Mouse (Mus musculus) layer of hippocampus, postnatal 25 days (tissue): ENCODE measurements at regions not wholly inside any gene's neighbourhood (a gene's known extent, or its start where the extent isn't known, plus 50 kb on each side); places are given as distances from the start of the nearest gene placed in this dataset.

ENCODE experiments used
- DNase-seq, 2 experiments: peaks; one replicate each; pipeline ENCODE4 v3.0.0; 2022; ENCODE audit warnings: mixed read lengths in 2 of 2, low spot score in 1 of 2; ENCODE audit errors: extremely low spot score in 1 of 2

DNA sequence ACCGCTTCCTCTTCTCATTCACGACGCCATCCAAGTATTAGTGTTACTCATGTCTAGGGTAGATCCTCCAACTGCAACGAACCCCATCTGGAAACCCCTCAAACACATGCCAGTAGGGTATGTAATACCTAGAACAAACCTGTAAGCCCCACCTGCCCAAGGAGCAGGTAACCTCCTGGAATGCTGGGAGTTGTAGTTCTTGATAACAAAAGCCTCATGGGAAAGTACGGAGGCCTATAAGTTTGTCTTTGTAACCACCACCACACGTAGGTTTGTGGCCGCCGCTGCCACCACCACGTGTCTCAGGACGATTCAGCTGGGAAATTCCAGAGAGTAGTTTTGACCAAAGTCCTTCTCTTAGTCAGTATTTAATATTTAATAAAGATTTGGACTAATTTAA lies 107.4 kb upstream of the Unc5b start:
- no peak for DNase-seq

DNA sequence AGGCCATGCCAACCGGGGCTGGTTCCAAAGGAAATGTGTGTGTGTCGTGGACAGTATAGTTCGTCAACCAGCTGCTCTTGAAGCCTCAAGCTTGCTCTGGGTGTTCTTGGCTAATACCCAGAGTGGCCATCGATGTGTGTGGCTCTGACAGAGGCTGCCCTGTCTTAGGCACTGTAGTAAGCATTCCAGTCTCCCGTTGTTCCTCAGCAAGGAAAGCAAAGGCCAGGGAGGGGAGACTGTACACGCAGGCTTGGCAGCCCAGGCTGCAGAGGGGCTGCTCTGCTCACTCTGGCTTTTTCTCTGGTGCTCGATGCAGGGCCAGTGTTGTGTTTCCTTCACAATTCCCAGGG lies 106.1 kb upstream of the Unc5b start:
- no peak for DNase-seq

DNA sequence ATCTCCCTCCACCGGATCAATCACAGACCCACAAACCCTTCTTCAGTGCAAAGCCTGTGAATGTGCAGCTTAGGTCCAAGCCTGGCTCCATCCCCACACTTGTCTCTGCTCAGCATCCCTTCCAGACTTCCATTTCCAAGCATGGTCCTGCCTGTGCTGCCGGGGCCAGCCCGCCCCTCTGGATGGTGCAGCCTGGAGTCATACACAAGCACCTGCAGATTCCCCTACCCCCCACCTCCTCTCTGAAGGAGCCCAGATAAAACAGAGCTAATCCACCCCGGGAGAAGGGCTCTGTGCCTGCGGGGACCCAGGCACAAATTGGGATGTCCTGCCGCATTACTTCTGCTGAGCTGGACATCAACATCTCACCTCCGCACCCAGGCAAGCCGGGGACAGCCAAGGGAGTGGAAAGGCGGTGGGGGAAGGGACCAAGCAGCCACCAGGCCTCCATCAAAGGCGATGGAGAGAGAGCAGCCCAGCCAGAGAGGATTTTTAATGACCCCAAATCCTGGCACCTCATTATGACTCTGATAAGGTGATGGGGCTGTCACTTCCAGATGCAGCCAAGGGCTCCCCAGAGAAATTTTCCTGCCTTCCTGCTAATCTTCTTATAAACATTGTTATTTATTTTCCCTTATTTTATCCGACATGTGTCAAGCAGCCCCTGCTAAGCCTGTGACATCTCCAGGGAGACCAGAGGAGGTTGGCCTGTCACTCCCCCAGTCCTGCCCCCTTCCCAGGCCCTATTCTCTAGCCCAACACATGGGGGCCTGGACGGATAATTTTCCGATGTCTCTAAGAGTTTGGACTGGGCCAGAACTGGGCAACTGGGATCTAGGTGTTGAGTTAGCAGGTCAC lies 105.5 kb upstream of the Unc5b start:
- DNase-seq, result no peak

DNA sequence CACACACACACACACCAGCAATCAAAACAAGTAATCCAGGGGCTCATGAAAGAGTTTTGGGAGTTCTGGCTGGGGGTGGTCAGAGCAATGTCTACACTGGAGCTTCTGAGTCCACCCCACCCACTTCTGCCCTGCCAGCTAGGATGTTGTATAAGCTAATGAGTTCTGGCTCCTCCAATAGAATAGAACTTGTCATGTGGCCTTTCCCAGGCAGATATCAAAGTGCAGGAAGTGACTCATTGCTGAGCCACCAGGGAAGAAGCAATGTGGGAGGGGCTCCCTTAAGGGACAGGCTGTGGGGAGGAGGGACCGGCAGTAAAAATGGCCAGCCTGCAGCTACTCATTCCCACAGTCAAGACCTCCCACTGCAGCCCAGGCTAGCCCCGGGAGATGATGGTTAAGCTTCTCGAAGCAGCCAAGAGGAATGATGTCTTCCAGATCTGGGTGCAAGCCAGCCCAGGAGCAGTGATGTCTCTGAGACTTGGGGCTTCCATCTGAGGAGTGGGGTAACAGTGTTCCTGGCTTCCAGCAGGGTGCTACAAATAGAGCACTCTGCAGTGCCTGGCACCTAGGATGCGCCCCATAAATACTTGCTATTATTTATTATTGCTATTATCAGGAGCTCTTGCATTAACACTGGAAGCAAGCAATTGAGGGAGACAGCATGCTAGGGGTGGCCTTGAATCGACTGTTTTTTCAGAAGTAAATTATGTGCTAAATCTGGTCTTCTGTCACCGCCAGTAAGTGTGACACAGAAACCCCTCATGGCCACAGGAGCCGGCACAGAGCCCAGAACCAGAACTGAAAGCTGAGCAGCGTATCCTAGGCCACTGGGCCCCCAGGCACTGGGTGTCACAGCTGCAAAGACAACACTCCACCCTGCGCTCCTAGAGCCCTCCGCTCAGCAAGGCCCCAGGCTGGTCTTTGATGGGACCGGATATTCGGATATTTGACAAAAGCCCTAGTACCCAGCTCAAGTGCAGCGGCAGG lies 103.2 kb upstream of the Unc5b start:
- DNase-seq, result no peak

DNA sequence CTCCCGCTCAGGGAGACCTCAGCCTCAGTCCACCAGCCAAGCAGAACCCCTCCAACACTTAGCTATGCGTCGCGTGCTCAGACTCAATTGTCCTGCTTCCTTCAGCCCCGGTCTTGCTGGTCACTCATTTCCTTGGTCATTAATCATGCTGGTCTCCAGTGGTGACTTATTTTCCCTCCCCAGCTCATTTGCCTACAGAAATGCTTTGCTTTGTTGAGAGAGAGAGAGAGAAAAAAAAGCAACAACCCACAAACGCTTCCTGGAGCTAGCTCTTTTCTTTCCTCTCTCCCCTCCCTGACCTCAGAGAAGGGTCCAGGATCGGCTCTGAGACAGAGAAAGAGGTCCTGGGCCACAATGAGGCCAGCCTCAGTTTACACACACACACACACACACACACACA lies 102.5 kb upstream of the Unc5b start:
- no peak for DNase-seq

DNA sequence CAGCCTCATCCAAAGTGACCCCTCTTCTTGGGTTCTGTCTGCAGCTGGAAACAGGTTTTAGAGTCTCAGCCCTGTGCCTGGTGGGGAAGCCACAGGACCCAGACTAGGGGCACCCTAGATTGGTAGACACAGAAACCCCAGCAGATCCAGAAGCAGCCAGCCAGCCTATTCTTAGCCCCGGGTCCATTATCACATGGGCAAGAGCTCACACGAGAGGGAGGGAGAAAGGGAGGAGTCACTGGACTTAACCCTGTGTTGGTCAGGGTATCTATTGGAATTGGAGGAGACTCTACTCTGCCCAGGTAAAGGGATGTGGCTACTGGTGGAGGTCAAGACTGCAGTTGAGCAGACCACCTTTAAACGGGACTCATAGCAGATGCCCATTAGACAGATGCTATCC lies 101.5 kb upstream of the Unc5b start:
- DNase-seq, result no peak

DNA sequence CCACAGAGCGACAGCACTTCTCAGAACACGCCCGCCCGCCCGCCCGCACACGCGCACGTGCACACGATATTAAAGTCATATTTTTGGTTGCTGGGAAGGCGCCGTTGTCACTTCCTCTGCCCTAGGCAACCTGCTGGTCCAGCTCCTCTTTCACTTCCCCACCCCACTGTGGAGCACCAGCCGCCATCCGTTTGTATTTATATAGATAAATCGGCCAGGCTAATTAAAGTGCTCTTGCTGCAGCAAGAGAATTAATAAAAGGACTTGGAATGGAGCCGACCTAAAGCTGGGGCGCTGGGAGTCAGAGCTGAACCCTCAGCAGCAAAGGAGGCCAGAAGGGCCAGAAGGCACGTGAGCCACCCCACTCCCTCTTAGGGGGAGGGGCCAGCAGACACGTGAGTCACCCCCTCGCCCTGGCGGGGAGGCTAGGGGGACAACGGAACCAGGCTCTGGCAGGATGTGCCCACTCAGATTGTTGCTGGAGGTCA lies 100.6 kb upstream of the Unc5b start:
- no peak for DNase-seq

DNA sequence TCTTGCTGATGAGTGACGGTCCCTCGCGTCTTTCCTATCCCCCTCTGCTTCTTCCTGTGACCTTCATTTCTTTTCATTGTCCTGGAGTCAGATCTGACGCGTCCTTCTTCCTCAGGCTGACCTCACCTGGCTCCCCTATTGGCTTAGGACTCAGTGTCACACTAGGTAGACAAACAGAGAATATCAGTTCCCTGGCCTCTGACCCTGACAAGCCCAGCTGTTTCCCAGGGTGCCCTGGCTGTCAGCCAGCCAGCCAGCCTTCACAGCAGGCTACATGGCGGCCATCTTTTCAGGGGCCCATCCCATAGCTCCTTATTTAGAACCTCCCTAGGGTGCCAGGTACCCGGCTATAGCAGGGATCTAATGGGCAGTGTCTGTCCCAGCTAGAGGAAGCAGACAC lies 97.3 kb upstream of the Unc5b start:
- no peak for DNase-seq

DNA sequence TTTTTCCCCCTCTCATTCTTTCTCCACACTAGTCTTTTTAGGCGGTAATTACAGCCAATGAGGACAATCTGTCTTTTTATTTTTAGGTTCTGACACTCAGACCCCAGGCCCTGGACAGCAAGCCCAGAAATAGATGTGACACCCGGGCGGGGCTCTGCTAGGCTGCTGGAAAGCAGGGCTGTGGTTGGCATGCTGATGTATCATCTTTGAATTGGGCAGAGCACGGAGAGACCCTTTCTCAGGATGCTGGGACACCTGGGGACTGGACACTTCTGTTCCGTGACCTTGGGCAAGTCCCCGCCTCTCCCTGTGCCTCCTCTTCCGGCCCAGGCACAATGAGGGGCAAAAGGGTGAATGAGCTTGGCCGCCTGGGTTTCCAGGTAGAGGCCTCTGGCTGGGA lies 96.8 kb upstream of the Unc5b start:
- DNase-seq, result no peak

DNA sequence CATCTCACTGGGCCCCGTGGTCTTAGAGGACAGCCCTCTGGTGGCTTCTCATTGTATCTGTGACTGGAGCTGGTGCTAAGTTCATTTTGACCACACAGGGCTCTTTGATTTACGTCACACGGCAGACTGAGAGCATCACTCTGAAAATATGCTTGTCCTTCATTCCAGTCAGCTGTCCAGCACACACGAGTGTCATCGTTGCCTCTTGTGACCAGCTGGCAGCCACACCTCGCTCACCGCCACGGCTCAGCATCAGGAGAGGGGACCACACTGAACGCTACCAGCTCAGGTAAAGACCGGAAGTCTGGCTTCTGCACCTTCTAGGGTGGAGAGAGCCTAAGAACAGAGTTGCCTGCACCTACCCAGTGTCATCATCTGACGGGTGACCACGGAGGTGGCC lies 95.3 kb upstream of the Unc5b start:
- DNase-seq, result no peak

DNA sequence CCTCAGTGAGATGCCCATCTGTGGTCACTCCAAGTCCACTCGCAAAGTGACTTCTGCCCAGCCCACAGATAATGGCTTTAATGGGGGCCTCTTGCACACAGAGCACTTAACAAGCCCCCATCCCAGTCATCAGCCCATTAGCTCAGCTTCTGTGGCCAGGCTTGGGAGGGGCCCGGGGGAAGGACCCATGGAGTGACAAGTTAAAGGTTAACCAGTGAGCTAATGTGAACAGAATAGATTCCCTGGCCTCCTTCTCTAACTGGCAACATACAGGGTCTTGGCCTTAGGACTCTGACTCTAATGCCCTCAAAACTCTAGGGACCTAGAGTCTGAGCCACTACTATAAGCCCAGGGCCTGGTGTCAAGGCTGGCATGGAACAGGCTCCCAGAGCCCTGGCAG lies 94.3 kb upstream of the Unc5b start:
- DNase-seq, result no peak

DNA sequence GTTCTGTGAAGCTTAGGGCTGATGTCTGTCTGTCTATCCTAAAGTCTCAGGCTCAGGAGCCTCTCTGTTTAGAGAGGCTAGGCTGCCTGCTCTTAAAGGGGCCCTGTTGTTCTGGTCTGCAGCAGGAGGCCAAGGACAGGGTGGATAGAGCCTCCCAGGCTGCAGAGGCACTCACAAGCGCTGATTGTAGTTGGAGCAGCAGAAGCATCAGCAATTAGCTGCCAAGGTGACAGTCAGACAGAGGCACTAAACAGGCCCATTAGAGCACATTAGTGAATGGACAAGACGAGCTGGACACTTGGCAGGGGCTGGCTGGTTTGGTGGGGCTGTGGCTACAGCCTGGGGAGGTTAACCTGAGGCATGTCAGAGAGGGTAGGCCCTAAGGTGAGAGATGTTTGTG lies 93.8 kb upstream of the Unc5b start:
- DNase-seq, result no peak

DNA sequence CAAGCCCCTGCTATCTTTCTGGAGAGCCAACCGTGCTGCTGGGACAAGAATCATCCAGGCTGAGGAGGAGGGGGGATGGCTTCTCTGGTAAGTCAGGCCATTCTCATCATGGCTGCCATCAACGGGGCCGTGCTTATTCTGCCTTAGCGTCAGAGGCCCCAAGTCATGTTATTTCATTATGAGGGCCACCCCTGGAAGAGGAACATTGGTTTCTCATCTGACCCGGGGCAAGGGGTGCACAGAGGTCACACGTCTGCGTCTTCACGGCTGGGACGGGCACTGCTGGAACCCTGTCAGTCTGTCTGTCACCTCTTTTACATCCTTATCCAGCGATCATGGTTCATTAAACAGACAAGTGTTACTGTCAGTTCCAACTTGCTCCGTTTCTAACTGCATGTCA lies 92.4 kb upstream of the Unc5b start:
- no peak for DNase-seq

DNA sequence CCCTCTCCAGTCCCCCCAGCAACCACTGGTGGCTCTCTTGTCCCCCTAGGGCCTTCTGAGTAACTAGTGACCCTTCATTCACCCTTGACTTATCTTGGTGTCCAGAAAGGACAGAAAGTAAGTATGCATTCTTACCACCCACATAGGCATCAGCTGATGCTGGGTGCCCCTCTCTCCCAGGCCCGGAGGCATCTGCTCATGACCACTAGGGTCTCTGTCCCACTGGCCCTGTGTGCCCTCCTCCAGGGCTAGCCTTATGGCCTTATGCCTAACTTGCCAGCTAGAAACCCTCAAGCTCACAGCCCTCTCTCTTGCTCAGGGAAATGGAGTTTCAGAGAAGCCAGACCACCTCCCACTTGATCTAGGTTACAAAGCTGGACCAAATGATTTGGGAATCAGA lies 89.2 kb upstream of the Unc5b start:
- DNase-seq, result no peak

DNA sequence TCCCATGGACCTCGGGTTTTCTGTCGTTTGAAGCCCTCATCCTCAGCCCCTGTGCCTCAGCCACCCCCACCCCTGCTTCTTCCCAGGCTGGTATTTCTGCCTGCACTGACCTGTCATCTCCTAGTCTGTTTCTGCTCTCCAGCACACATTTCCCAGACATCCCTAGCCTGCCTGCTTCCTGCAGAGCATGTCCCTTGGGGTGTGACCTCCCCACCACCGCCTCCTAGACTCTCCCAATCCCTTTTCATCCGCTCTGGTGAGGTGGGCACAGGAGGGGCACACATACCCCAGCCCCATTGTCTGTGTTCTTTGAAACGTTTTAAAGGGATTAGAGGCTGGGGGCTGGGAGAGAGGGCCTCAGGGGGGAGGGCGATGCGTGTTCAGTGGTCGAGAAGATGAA lies 86.6 kb upstream of the Unc5b start:
- no peak for DNase-seq

DNA sequence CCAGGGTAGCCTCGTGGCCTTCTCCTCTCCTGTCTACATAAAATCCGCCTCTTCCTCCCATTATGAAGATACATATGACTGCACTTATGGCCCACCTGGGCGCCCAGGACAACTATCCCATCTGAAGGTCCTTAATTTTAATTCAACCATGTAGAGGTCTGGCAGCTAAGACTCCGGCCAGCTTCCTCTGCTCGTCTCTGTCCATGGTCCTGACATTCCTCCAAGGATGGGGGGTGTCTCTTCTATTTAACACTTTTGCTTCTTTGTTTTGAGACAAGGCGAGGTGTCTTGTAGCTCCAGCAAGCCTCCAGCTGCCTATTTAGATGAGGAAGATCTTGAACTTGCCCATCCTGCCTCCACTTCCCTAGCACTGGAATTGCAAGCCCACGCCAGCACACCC lies 83.0 kb upstream of the Unc5b start:
- DNase-seq, result no peak

DNA sequence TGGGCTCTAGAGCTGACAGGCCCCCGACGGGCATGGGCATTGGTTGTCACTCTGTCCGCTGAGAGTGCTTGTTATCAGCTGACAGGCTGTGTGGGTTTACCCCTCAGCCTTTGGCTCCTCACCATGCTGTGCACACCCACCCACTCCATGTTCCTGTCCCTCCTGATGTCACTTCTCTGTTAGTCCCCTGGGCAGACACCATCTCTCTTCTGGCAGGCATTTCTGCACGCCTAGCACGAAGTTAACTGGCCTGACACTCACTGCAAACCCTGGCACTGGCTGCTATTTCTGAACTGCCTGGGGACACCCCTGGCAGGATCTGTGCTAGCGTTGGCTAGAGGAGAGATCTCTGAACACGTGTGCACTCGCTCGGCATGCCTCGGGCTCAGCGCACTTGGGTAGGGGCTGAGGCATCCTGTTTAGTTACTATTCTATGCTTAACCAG lies 82.1 kb upstream of the Unc5b start:
- DNase-seq, result no peak

DNA sequence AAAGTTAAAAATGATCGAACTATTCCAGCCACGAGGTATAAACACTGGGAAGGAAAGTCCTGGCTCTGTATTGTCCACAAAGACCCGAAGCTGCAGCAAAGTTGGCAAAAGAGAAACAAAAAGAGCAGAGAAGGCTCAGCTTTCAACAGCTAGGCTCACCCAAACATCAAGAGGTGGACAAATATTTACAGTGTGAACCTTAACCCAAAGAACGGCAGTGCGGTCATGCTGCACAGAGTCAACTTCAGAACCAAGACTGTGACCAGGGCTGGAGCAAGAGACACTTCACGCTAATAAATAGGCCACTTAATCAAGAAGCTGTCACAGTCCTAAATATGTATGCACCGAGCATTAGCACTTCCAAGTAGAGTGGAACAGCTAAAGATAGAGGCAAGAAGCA lies 73.0 kb upstream of the Unc5b start:
- no peak for DNase-seq

DNA sequence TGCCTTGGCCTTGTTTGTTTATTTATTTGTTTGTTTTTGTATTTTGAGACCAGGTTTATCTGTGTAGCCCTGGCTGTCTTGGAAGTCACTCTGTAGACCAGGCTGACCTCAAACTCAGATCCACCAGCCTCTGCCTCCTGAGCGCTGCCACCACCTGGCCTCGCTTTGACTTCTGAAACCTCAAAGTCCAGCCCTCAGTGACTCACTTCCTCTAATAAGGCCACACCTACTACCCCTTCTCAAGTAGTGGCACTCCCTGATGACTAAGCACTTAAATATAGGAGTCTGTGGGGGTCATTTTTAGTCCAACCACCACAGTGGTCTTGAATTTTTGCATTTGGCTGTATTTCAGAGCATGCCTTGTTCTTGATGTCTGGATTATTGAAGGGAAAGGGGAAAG lies 69.6 kb upstream of the Unc5b start:
- no peak for DNase-seq

DNA sequence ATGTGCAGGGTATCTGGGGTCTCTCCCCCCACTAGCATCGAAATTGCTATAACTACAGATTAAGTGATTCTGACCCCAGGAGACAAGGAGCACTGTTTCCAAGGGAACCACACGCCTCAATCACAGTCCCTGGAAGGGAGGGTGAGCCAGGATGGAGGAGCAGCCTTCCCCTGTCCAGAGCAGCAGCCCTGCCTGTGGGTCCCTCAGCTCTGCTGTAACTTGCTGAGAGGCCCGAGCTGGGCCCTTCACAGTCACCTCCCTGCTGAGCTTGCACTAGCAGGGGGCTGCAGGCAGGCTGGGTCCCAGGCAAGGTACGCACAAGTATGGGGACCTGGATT lies 62.4 kb upstream of the Unc5b start:
- no peak for DNase-seq

DNA sequence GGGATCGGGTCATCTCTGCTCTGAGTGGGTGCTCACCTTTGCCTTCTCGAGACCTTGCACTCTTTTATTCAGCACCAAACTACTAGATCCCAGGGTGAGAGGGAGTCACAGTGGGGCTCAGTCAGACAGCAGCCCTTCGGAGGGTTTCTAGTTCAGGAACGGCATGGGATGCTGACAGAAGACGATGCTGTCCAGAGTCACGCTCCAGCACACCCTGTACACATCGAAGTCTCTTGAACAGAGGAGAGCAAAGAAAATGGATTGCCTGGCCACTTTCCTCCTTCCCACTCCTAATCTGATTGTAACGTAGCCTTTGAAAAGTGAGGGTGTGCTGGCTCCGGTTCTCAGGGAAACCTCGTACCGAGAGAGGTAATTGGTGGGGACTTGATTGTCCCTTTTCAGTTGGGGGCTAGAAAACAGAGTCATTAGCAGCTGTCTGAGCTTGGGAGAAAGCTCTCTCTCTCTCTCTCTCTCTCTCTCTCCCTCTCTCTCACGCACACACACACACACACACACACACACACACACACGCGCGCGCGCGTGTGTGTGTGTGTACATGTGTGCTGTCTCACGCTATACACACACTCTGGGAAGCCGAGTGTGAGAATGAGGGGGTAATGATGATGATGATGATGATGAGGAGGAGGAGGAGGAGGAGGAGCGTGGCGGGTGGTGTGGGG lies 61.9 kb upstream of the Unc5b start:
- DNase-seq, result no peak
